Mouse (Mus musculus): ENCODE data around the gene Add2. TPM values are rescaled to one million over a fixed set of nuclear protein-coding genes. Genes with fewer than 3 reads are reported as not detected.

Gene Add2
- polyA plus RNA-seq, 1 experiment, result 1.7 TPM

DNA sequence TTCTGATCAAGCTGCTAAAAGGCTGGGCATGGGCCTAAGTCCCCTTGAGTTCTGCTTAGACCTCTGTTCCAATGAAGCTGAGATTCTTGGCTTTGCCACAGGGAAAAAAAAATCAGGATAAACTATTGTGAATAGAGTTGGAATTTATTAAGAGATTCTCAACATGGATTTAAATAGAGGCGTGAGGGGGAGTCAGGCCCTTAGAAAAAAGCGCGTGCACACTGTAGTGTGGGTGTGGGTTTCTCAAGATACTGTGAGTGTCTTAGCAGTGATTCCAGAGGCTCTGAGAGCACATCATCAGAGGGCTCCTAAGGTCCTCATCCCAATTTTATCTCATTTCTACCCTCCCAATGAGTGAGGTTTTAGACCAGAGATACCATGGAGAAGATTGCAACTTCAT, 31.7 kb downstream of the Add2 start:
- H3K36me3 ChIP-seq (ENCODE audit: control insufficient read depth, insufficient read depth, low read length), result no peaks in the 10 kb centered on the region
- H3K27me3 ChIP-seq (ENCODE audit: control insufficient read depth, insufficient read depth, low read length), result no peaks in the 10 kb centered on the region
- H3K27ac ChIP-seq (ENCODE audit: control insufficient read depth, insufficient read depth, low read depth, low read length), result no peak overlapping the region
- no peaks in the 10 kb centered on the region for H3K4me1 ChIP-seq (ENCODE audit: control insufficient read depth, insufficient read depth, low read length)
- TF ChIP-seq POLR2A (IDR thresholded peaks at IDR 0.05; ENCODE audit: control insufficient read depth, low read depth, low read length), result no peak
- TF ChIP-seq CTCF (IDR thresholded peaks at IDR 0.05; ENCODE audit: control insufficient read depth, insufficient read depth, insufficient replicate concordance, low read depth, low read length), result no peak
- H3K4me3 ChIP-seq (ENCODE audit: control insufficient read depth, low read depth, low read length), result no peak overlapping the region

- no peaks in the 10 kb centered on the region for H3K36me3 ChIP-seq (ENCODE audit: control insufficient read depth, insufficient read depth, low read length)
- H3K27me3 ChIP-seq (ENCODE audit: control insufficient read depth, insufficient read depth, low read length), result no peaks in the 10 kb centered on the region
- no peak overlapping the region for H3K27ac ChIP-seq (ENCODE audit: control insufficient read depth, insufficient read depth, low read depth, low read length)
- TF ChIP-seq CTCF (IDR thresholded peaks at IDR 0.05; ENCODE audit: control insufficient read depth, insufficient read depth, insufficient replicate concordance, low read depth, low read length) (no peak), POLR2A (IDR thresholded peaks at IDR 0.05; ENCODE audit: control insufficient read depth, low read depth, low read length) (no peak)
- no peaks in the 10 kb centered on the region for H3K4me1 ChIP-seq (ENCODE audit: control insufficient read depth, insufficient read depth, low read length)
- no peak overlapping the region for H3K4me3 ChIP-seq (ENCODE audit: control insufficient read depth, low read depth, low read length)
These were observed 33.7 kb downstream of the Add2 start for GRCm38 (mm10) chr6:86062226-86062625.

GRCm38 (mm10) chr6:86062684-86063083, 34.2 kb downstream of the Add2 start:
- no peaks in the 10 kb centered on the region for H3K4me1 ChIP-seq (ENCODE audit: control insufficient read depth, insufficient read depth, low read length)
- TF ChIP-seq POLR2A (IDR thresholded peaks at IDR 0.05; ENCODE audit: control insufficient read depth, low read depth, low read length), result no peak
- TF ChIP-seq CTCF (IDR thresholded peaks at IDR 0.05; ENCODE audit: control insufficient read depth, insufficient read depth, insufficient replicate concordance, low read depth, low read length), result no peak
- H3K27me3 ChIP-seq (ENCODE audit: control insufficient read depth, insufficient read depth, low read length), result no peaks in the 10 kb centered on the region
- no peak overlapping the region for H3K4me3 ChIP-seq (ENCODE audit: control insufficient read depth, low read depth, low read length)
- H3K36me3 ChIP-seq (ENCODE audit: control insufficient read depth, insufficient read depth, low read length), result no peaks in the 10 kb centered on the region
- no peak overlapping the region for H3K27ac ChIP-seq (ENCODE audit: control insufficient read depth, insufficient read depth, low read depth, low read length)

DNA sequence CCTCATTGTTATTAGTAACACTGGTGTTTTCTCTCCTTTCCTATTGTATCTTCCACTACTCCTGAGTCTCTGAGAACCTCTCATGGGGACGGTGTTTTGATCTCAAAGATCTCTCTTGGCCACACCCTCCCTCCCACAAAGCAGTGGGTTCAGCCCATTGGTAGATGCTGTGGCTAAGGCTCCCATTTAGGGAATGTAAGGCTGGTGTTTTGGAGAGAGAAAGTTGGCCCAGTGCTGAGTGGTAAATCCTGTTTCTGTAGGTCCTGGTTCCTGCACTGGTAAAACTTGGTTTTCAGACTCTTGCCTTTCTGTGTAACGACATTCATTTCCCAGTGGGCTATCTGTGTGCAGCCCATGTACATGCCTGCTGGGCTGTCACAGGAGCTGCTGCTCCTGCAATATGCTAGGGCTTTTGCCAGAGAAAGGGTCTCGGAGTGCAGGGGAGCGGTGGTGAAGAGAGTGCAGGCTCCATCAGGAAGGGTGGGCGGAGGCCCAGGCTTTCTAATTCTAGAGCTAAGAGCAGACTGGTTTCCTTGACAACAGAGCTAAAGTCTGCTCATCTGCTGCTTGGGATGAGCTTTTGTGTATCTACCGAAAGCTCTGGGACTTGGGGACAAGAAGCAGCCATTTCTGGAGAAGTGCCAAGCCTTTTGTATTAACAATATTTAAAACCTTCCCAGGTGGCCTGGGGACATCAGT, 36.0 kb downstream of the Add2 start:
- TF ChIP-seq POLR2A (IDR thresholded peaks at IDR 0.05; ENCODE audit: control insufficient read depth, low read depth, low read length) (no peak), CTCF (IDR thresholded peaks at IDR 0.05; ENCODE audit: control insufficient read depth, insufficient read depth, insufficient replicate concordance, low read depth, low read length) (no peak)
- Histone ChIP-seq H3K27ac (ENCODE audit: control insufficient read depth, insufficient read depth, low read depth, low read length) (no peak overlapping the region), H3K4me1 (ENCODE audit: control insufficient read depth, insufficient read depth, low read length) (no peaks in the 10 kb centered on the region), H3K27me3 (ENCODE audit: control insufficient read depth, insufficient read depth, low read length) (no peaks in the 10 kb centered on the region), H3K36me3 (ENCODE audit: control insufficient read depth, insufficient read depth, low read length) (no peaks in the 10 kb centered on the region), H3K4me3 (ENCODE audit: control insufficient read depth, low read depth, low read length) (no peak overlapping the region)

DNA sequence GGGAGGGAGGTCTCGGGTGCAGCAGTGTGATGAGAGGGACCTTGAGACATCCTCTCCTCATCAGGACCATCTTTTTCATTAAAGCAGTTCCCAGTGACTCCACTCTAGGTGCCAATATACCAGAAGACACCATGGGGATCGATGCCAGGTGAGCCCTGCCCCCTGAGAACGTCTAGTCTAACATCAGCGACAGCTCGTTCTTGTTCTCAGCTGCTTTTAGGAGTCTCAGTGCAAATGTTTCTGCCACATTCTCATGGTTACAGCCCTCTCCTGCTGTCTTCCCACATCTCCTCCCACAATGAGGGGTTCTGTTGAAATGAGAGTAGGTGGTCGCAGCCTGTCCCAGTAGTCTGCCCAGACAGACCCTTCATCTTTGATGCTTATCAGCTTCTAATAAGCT, 38.2 kb downstream of the Add2 start:
- TF ChIP-seq CTCF (IDR thresholded peaks at IDR 0.05; ENCODE audit: control insufficient read depth, insufficient read depth, insufficient replicate concordance, low read depth, low read length), result no peak
- TF ChIP-seq POLR2A (IDR thresholded peaks at IDR 0.05; ENCODE audit: control insufficient read depth, low read depth, low read length), result no peak
- Histone ChIP-seq H3K36me3 (ENCODE audit: control insufficient read depth, insufficient read depth, low read length) (no peaks in the 10 kb centered on the region), H3K4me3 (ENCODE audit: control insufficient read depth, low read depth, low read length) (no peak overlapping the region), H3K27ac (ENCODE audit: control insufficient read depth, insufficient read depth, low read depth, low read length) (no peak overlapping the region), H3K4me1 (ENCODE audit: control insufficient read depth, insufficient read depth, low read length) (no peaks in the 10 kb centered on the region), H3K27me3 (ENCODE audit: control insufficient read depth, insufficient read depth, low read length) (no peaks in the 10 kb centered on the region)

- no peak overlapping the region for H3K4me3 ChIP-seq (ENCODE audit: control insufficient read depth, low read depth, low read length)
- no peaks in the 10 kb centered on the region for H3K27me3 ChIP-seq (ENCODE audit: control insufficient read depth, insufficient read depth, low read length)
- no peak for TF ChIP-seq POLR2A (IDR thresholded peaks at IDR 0.05; ENCODE audit: control insufficient read depth, low read depth, low read length)
- no peak for TF ChIP-seq CTCF (IDR thresholded peaks at IDR 0.05; ENCODE audit: control insufficient read depth, insufficient read depth, insufficient replicate concordance, low read depth, low read length)
- H3K4me1 ChIP-seq (ENCODE audit: control insufficient read depth, insufficient read depth, low read length), result no peaks in the 10 kb centered on the region
- H3K36me3 ChIP-seq (ENCODE audit: control insufficient read depth, insufficient read depth, low read length), result no peaks in the 10 kb centered on the region
- H3K27ac ChIP-seq (ENCODE audit: control insufficient read depth, insufficient read depth, low read depth, low read length), result no peak overlapping the region
These were observed 38.7 kb downstream of the Add2 start for GRCm38 (mm10) chr6:86067145-86067544.

DNA sequence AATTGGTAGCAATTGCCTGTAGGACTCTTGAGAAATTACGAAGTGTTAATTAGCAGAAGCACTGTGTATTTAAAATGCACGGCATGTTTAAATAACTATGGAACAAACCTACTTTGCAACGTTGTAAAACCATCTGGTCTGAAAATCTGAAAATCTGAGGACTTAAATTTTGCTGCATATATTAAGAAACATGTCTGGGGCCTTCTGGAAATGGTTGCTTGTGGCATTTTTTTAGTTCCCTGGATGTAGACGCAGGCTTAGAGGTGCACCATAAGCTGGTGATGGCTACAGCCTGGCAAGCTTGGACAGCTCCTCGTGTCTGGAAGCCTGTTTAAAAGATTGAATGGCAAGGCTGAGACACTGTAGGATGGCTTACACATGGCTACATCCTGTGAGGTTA, 40.5 kb downstream of the Add2 start:
- H3K36me3 ChIP-seq (ENCODE audit: control insufficient read depth, insufficient read depth, low read length), result no peaks in the 10 kb centered on the region
- no peak overlapping the region for H3K27ac ChIP-seq (ENCODE audit: control insufficient read depth, insufficient read depth, low read depth, low read length)
- TF ChIP-seq POLR2A (IDR thresholded peaks at IDR 0.05; ENCODE audit: control insufficient read depth, low read depth, low read length) (no peak), CTCF (IDR thresholded peaks at IDR 0.05; ENCODE audit: control insufficient read depth, insufficient read depth, insufficient replicate concordance, low read depth, low read length) (no peak)
- no peaks in the 10 kb centered on the region for H3K4me1 ChIP-seq (ENCODE audit: control insufficient read depth, insufficient read depth, low read length)
- H3K27me3 ChIP-seq (ENCODE audit: control insufficient read depth, insufficient read depth, low read length), result no peaks in the 10 kb centered on the region
- H3K4me3 ChIP-seq (ENCODE audit: control insufficient read depth, low read depth, low read length), result no peak overlapping the region
